Mouse (Mus musculus): ENCODE results near the gene Flvcr1. TPM values are rescaled to one million over a fixed set of nuclear protein-coding genes. Genes with fewer than 3 reads are reported as not detected.
A peak's percentile ranks its signal among the peaks of the same experiment; 100 is the strongest.

The Flvcr1 gene
- 10 to 100 TPM; 13.0 to 16.2 TPM for total RNA-seq (2021)
- long read RNA-seq, experiment 1, full-length matches to known transcripts: 6 of 9 reads
- long read RNA-seq, experiment 1, partial matches to known transcripts: 1 of 9 reads
- long read RNA-seq, experiment 1, other reads (novel, unspliced or antisense): 2 of 9 reads
- long read RNA-seq, experiment 2, full-length matches to known transcripts: 11 of 12 reads
- long read RNA-seq, experiment 2, partial matches to known transcripts: 1 of 12 reads
- long read RNA-seq, experiment 2, other reads (novel, unspliced or antisense): 0 of 12 reads

DNA sequence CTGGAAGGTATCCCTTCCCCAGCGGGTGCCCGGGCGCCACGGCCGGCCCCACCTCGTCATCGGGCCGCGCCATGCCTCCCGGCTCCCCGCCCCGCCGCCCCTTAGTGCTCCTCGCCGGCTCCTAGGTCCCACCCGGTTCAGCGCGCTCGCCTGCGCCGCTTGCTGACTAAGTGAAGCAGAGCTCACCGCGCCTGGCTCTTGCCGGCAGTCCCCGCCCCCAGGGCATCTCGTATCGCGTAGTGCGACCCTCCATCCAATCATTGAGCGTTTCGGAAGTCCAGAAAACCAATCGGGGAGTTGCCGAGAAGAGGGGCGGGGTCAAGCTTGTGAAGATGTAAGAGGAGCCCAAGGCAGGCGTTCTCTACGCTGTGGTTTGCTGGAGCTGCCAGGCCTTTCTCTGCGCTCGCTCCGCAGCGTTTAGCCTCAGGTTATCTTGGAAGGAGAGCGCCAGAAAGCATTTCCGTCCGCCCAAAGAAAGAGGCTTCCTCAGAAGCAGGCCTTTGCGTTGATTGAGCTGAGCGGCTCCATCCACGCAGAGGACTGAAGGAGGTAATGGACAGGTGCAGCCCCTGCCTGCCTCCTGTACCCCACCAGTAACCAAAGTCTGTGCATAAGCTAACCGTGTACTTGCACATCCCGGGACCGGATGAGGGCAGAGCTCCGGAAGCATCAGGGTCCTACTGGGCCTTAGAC lies at the start of gene Flvcr1:
Gene Flvcr1, minus strand, starts transcription at position 138 of the 693 bp plus-strand sequence.
- intact Hi-C loops (cut with DNase I): loop anchor here (1.0 to 2.0 kb wide), 2 partner anchors 20 to 37 kb away; partner anchors contain the start of genes Nsl1 and Tatdn3
- peak; percentile 27; the same call in 1 of the 2 replicates for TF ChIP-seq CTCF (IDR thresholded peaks at IDR 0.05)
- H3K4me3 ChIP-seq: peak within 1 kb of the TSS; percentile 94
- DNase-seq: peak; percentile 99
- H3K27ac ChIP-seq: peak within 1 kb of the TSS; percentile 95

DNA sequence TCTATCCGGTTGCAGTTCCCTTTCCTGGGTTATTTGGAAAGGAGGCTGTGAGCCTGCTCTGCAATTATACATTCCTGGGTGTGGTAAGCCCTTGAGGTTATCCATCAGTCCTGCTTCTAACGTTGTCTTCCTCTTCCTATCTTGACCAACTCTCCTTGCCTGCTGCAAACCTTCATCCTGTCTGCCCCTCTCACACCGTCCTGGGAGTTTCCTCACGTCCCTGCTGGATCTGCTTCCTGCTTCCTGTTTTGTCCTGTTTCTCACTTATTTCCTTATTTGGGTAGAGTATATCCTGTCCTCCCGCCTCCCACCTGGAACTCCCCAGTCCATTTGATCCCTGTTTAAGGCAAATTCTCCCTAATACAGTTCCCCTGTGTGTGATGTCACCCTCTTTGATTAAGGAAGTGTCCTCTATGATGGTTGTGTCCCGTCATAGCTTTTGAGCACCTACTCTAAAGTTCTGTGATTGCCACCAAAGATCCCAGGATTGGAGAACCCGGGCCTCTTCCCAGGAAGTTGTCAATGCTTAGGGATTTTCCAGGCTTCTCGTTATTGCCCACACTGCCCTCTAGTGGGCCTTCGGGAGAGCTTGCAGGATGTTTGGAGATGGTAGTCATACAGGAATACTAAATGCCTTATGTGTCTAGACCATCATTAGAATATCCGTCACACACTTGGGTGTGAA lies 49.4 kb upstream of the Flvcr1 start:
- DNase-seq: peak; percentile 61
- peak; percentile 88 for TF ChIP-seq CTCF (IDR thresholded peaks at IDR 0.05)
- intact Hi-C loops (cut with DNase I): loop anchor here (1.0 kb wide), 1 partner anchor 131 kb away; no protein-coding TSS in a partner anchor
- Histone ChIP-seq H3K4me3 (peak overlapping the region; percentile 57), H3K27ac (peak overlapping the region; percentile 79)

DNA sequence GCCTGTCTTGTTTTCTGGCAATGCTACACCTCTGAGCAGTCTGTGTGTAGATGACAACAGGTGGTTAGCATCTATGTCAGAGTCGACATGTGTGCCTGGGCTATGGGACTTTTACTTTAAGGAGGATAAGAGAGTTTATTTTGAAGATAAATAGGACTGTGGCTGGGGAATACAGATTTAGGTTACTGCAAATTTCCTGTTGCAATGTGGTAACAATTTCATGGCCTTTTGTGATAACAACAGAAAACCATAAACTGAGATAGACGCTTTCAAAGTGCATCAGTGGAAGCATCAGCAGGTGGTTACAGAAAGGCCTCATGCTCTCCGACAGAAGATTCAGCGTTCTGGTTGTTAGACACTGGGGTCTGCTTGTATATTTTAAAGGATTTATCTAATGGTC lies 47.5 kb upstream of the Flvcr1 start:
- H3K27ac ChIP-seq: no peak overlapping the region
- no peak for DNase-seq
- intact Hi-C loops (cut with DNase I): no loop called here
- TF ChIP-seq CTCF (IDR thresholded peaks at IDR 0.05): no peak
- no peak overlapping the region for H3K4me3 ChIP-seq

DNA sequence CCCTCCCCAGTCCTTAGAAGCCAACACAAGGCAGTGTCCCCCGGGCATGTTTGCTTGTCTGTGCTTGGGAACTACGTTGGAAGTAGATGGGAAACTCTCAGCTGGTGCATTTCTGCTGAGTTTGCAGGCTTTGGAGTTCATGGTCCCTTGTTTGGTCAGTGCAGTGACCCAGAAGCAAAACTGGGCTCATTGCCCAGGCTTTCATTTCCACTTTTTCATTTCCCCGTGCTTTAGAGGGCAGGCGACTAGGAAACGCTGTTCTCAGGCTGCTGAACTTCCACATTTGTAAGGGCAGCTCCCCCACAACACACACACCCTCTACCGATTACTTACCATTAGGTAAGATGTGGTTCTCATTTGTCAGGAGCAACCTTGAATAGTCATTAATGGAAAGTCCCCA lies 47.0 kb upstream of the Flvcr1 start:
- H3K27ac ChIP-seq: 0 out of 2 replicates have a peak overlapping the region, but pooled peaks have one; percentile 28
- peak; percentile 36 for DNase-seq
- no peak overlapping the region for H3K4me3 ChIP-seq
- intact Hi-C loops (cut with DNase I): no loop called here
- no peak for TF ChIP-seq CTCF (IDR thresholded peaks at IDR 0.05)

DNA sequence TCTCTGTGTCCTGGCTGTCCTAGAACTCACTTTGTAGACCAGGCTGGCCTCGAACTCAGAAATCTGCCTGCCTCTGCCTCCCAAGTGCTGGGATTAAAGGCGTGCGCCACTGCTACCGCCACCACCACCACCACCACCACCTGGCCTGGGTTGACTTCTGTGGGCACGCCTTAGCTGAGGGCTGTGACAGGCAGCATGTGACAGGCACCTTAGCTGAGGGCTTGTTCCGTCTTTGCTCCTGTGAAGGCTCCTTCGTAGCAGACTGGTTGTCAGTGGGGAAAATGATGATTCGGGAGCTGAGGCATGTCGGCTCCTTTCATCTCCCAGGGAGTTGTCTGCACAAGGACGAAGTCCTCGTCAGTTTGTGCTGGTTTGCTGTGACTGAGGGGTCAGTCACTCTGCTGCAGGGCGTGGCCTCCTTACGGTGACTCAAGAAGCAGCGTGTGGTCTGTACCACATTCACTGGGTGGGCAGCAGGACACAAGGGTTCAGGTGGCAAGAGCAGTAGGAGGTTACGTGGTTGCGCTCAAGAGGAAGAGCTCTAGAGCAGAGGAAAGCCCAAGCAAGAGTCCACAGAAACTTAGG lies 46.5 kb upstream of the Flvcr1 start:
- TF ChIP-seq CTCF (IDR thresholded peaks at IDR 0.05): no peak

DNA sequence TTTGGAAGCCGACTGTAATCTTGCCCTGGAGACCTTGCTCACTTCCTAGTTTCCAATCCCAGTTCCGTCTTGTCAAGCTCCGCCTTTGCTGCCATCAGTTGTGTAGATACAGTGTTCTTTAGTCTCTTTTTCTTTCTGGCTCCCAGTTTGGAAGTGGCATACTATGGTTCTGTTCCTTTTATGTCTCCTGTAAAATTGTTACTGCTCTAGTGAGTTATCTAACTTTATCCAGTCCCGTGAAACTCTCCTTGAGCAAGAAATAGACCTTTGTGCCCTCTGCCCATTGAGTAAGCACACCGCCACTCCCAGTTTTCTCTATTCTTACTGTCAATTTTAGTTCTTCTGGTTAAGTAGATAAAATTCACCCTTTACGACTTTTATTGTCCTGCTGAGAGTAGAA lies 45.7 kb upstream of the Flvcr1 start:
- Histone ChIP-seq H3K4me3 (no peak overlapping the region), H3K27ac (no peak overlapping the region)
- no peak for TF ChIP-seq CTCF (IDR thresholded peaks at IDR 0.05)
- intact Hi-C loops (cut with DNase I): no loop called here
- DNase-seq: no peak

More for the DNA sequence above, 46.5 kb upstream of the Flvcr1 start:
- Histone ChIP-seq H3K27ac (peak overlapping the region; percentile 28; the same call in 1 of the 2 replicates), H3K4me3 (no peak overlapping the region)
- intact Hi-C loops (cut with DNase I): no loop called here
- no peak for DNase-seq

DNA sequence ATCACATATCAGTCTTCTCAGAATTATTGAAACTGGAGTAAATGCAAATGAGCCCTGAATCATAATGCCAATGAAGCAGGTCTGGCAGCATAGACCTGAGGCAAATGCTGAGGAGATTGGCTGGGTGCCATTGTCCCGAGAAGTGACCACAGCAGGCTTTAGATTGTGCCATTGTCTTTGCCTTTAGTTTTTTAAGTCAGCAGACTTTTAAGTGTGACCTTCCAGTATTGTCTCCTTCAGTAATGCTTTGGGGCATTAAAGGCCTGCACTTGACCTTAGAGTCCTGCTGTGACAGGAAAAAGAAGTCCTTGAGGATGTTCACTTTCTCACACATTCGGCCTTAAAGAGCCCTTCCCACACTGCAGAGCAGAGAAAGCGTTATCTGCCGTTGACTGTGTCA lies 44.3 kb upstream of the Flvcr1 start:
- no peak for TF ChIP-seq CTCF (IDR thresholded peaks at IDR 0.05)
- H3K27ac ChIP-seq: no peak overlapping the region
- intact Hi-C loops (cut with DNase I): no loop called here
- H3K4me3 ChIP-seq: no peak overlapping the region
- DNase-seq: no peak

DNA sequence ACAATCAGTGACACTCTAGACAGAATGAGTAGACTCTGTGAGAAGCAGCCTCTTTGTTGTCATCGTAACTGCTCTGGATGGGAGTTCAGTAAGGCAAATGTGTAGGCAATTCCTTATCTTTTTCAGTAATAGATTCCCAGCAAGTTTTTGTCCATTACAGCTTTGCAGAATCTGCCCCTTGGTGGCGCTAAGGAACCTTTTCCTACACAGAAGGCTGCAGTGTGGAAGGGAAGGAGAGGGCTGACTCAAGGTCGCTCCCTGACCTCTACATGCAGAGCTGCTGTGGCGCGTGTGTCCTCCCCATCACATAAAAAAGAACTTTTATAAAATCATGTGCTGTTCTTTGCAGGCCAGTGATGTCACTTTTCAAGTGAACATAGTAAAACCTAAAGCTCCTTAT lies 42.4 kb upstream of the Flvcr1 start:
- Histone ChIP-seq H3K27ac (no peak overlapping the region), H3K4me3 (no peak overlapping the region)
- DNase-seq: no peak
- TF ChIP-seq CTCF (IDR thresholded peaks at IDR 0.05): 0 out of 2 replicates have a peak, but pooled peaks have one; percentile 14
- intact Hi-C loops (cut with DNase I): no loop called here

DNA sequence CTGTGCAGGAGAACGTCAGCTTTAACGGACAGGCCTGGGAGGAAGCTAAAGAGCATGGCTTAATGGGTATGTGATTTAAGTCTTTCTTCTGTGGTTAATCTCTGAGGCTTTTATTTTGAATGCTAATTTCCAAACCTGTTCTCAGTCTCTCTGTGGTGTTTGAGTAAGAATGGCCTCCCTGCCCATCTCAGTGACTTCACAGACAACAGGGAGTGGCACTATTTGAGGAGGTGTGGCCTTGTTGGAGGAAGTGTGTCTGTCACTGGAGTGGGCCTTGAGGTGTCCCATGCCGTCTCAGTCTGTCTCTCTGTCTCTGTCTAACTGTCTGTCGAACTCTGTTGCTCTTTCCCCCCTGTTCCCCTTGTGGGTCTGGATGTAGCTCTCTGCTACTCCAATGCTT lies 39.2 kb upstream of the Flvcr1 start:
- intact Hi-C loops (cut with DNase I): no loop called here
- DNase-seq: no peak
- Histone ChIP-seq H3K4me3 (no peak overlapping the region), H3K27ac (no peak overlapping the region)
- no peak for TF ChIP-seq CTCF (IDR thresholded peaks at IDR 0.05)

DNA sequence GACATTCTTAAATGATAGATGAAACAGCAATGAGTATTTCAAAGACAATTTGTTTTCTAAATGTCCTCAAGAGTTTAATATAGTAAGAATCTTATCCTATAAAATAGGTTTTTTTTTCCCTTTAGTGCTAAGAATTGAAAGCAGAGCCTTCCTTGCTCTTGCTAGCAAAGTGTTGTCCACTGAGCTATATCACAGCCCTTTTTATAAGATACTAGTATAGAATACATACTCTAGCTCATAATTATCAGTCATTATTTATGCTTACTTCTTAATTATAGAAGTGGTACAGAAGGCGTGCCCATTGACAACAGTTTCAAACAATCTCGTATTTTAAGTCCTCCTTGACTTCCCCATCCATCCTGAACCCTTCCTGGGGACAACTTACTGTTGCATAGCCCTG lies 38.6 kb upstream of the Flvcr1 start:
- H3K27ac ChIP-seq: no peak overlapping the region
- DNase-seq: no peak
- no peak overlapping the region for H3K4me3 ChIP-seq
- TF ChIP-seq CTCF (IDR thresholded peaks at IDR 0.05): no peak
- intact Hi-C loops (cut with DNase I): loop anchor here (5.0 kb wide), 1 partner anchor 122 kb away; no protein-coding TSS in a partner anchor

DNA sequence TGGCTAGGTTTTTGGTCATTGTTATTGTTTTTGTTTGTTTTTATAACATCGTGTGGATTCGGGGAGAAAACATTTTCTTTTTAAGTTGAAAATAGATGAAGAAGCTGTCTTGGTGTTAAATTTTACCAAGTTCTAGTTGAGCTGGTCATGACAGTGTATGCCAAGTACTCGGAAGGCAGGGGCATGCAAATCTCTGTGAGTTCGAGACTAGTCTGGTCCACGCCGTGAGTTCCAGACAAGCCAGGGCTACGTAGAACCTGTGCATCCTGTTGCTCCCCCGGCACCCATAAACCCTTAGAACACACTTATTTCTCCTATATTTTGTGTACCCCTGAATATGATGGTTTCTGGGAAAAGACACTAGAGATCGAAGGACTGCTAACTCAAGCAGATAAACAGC lies 37.7 kb upstream of the Flvcr1 start:
- no peak for TF ChIP-seq CTCF (IDR thresholded peaks at IDR 0.05)
- DNase-seq: no peak
- H3K27ac ChIP-seq: no peak overlapping the region
- H3K4me3 ChIP-seq: no peak overlapping the region; the same call in 1 of the 2 replicates
- intact Hi-C loops (cut with DNase I): loop anchor here (2.0 to 5.0 kb wide), 2 partner anchors 37 to 121 kb away; partner anchors contain the start of gene Flvcr1

DNA sequence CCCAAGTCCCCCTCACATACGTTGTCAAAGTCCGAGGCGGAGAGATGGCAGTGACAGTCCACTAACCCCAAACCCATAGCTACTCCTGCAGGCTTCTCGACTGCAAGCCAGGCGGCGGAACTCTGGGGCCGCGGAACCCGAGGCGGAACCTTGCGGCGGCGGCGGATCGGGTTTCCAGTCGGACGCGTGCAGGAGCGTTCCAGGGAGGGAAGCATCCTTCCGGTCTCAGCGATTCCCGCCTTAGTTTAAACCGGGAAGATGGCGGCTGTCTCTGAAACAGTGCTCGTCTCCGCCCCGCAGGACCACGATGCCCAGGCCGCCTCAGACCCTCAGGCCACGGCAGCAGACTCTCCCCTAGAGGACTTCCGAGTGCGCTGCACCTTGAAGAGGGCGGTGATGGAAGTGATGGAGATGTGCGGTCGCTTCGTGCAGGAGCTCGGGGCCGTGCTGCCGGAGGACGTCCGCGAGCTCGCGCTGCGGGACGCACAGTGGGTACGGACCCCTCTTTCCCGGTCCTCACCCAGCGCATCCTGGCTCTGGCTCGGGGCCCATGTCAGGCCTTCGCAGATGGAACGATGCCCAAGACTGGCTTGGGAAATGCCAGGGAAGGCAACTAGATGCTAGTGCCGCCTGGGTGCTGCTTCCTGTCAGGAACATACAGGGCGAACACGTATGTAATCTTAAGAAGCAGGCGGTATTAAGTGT lies 37.0 kb upstream of the Flvcr1 start, which contains the start of the genes Tatdn3 and Nsl1:
Gene Tatdn3, minus strand, starts transcription at position 152 of the 705 bp plus-strand sequence.
Gene Nsl1, plus strand, starts transcription at position 232 of the 705 bp plus-strand sequence.
- Histone ChIP-seq H3K4me3 (peak within 1 kb of the TSS; percentile 87), H3K27ac (peak within 1 kb of the TSS; percentile 91)
- peak; percentile 56 for TF ChIP-seq CTCF (IDR thresholded peaks at IDR 0.05)
- intact Hi-C loops (cut with DNase I): loop anchor here (2.0 to 5.0 kb wide), 2 partner anchors 36 to 121 kb away; partner anchors contain the start of gene Flvcr1
- peak; percentile 93 for DNase-seq
